Mouse (Mus musculus): ENCODE results near the gene Fh1. TPM values are rescaled to one million over a fixed set of nuclear protein-coding genes. Genes with fewer than 3 reads are reported as not detected.

The Fh1 gene
- polyA plus RNA-seq, 1 experiment, result 36.3 TPM

DNA sequence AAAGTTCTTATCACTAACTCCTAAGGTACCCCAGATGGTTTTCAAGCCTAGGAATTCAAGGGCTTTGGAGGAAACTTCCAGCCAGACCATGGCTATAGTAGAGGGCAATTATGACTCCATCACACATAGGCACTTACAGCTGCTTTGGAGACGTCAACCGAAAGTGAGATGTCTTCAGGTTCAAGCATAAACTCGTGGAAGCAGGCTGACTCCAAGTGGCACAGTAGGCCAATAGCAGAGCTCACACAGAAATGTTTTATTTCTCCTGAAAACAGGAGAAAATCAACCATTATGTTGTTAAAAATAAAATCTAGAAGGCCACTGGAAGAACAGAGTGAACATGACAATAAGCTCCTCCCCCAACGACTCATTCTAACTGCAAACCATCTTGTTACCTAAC lies 42.6 kb downstream of the Fh1 start:
- TF ChIP-seq GATA1 (IDR thresholded peaks at IDR 0.05; ENCODE audit: low read length), result no peak

GRCm38 (mm10) chr1:175580346-175580745 lies 45.1 kb downstream of the Fh1 start:
- no peak for TF ChIP-seq GATA1 (IDR thresholded peaks at IDR 0.05; ENCODE audit: low read length)

DNA sequence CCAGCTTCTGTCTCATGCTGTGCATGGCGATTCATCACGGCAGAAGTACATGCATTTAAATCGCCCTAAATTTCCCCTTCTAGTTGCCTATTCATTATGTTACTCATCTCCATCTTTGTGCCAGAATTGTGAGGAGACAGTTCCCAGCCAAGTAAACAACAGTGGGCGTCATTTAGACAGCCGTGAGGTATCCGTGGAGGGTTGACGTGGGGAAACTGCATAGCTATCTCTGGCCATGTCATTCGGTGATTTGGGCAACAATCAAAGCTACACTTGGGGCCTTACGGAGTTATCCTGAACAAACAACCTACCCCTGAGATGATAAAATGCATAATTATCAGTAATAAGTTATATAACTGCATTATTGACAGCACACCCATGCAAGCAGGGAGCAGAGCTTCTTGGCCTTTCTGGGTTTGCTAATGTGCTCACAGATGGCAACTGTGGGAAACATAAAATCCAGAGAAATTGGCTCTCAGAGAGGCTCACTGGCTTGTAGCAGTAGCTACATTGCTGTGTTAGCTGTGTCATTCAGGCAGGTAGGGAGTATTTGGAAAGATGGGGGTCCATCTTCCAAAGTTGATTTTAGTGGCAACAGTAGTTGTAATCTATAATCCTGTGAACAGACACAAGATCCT lies 45.7 kb downstream of the Fh1 start:
- no peak for TF ChIP-seq GATA1 (IDR thresholded peaks at IDR 0.05; ENCODE audit: low read length)

DNA sequence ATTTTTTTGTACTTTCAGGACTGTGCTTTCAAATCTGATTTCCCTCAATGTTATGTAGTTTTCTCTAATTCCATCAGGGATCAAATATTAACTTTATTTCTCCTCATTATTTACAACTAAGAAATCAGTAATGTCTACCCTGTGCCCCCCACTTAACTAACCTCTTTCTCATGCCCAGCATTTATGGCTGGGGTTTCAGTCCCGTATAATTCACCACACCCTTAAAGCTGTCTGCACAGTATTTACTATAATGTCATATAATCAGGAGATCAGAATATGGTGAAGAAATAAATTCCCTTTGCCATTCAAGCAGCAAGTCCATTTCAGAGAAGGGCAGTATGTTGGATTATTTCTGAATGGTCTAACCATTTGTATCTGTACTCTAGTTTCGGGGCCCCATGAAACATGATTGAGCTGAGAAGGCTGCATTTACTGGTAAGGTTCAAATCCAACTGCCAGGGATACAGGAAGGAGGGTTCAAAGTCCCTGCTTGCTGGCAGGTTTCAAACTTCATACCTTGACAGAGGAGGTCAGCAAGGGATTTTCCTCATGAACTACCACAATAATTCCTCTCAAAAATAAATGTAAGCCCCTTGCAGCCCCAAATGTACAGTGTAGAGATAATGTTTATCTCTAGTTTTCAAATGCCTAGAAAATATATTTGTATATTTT lies 46.9 kb downstream of the Fh1 start:
- TF ChIP-seq GATA1 (IDR thresholded peaks at IDR 0.05; ENCODE audit: low read length), result no peak

GRCm38 (mm10) chr1:175574129-175574528 lies 51.3 kb downstream of the Fh1 start:
- TF ChIP-seq GATA1 (IDR thresholded peaks at IDR 0.05; ENCODE audit: low read length), result no peak

- TF ChIP-seq GATA1 (IDR thresholded peaks at IDR 0.05; ENCODE audit: low read length), result no peak
Observed at GRCm38 (mm10) chr1:175565579-175566103, 59.8 kb downstream of the Fh1 start.

DNA sequence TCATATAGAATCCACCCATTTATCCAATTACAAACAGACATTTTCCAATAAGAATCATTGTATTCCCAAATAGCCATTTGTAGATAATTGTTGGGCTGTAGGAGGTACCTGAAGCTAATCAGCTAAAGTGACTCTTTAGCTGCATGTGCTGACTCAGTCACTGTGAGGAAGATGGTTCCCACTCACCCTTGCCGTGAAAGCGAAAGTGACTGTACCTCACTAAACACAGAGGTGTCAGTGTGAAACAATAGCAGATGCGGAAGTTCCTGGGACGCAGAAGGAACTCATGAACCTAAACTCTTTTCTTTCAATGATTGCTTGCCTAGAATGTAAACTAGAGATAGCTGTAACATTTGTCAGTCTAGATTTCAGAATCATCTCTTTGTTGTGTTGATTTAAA lies 61.1 kb downstream of the Fh1 start:
- TF ChIP-seq GATA1 (IDR thresholded peaks at IDR 0.05; ENCODE audit: low read length), result no peak

DNA sequence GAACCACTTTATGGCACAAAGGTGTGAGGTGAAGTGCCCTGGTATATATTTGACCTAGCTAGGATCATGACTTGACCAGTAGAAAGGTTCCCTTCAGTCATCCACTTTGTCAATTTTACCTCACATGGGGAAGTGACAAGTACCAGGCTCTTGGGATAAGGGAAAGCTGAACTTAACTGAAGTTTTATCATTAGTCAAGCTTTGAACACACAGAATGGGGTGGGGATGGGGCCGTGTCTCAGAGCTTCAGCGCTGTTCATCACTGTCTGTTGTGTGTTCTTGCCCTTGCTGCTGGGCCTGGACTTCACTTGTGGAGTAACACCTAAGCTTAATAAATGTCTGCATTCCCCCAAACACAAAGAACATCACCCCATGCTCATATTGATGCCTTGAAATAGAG lies 63.1 kb downstream of the Fh1 start:
- TF ChIP-seq GATA1 (IDR thresholded peaks at IDR 0.05; ENCODE audit: low read length), result no peak

DNA sequence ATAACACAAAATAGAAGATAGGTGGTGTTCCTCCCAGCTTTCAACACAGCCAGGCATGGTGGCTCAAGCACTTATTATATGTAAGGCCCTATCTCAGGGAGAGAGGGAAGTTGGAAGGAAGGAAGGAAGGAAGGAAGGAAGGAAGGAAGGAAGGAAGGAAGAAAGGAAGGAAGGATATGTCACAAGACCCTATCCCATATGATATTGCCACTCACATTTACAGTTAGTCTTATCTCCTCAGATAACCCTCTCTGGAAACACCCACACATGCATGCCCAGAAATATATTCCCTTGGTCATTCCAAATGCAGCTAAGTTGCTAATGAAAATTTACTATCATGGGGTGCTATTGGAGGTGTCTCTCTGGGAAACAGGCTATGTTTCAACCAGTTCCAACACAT lies 63.6 kb downstream of the Fh1 start:
- no peak for TF ChIP-seq GATA1 (IDR thresholded peaks at IDR 0.05; ENCODE audit: low read length)

GRCm38 (mm10) chr1:175554641-175555040 lies 70.8 kb downstream of the Fh1 start:
- no peak for TF ChIP-seq GATA1 (IDR thresholded peaks at IDR 0.05; ENCODE audit: low read length)

DNA sequence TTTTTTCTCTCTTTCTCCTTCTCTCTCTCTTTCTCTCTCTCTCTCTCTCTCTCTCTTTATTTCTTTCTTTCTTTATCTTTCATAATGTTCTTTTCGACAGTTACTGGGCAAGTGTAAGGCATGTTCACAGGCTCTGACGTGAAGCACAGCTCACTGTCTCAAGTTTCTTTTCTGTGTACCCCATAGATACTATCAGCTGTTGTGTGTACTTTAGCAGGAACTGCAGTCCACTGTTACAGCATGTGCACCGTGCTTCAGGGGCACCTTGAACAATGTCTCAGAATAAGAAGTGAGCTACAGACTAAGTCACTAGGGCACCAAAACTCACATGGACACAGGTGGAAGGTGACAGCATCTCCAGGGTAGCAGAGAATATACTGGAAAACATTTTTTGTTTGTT lies 73.0 kb downstream of the Fh1 start:
- no peak for TF ChIP-seq GATA1 (IDR thresholded peaks at IDR 0.05; ENCODE audit: low read length)

DNA sequence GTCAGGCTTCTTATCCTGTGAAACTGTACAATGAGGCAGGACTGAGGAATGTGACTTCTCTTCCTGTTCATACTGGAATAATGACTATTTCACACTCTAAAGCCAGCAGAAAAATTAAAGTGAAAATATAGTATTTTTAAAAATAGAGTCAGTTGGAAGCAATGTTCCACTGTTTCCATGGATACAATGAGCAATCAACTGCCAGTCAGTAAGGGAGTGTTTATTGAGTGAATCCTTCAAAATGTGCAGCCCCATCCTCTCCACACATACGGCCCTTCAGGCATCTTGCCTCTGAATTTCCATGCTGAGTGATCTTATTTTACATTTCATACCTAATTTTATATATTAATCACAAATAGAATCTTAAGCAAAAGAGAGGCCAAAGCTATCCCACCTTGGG lies 74.8 kb downstream of the Fh1 start:
- TF ChIP-seq GATA1 (IDR thresholded peaks at IDR 0.05; ENCODE audit: low read length), result no peak

Other genes starting within 250 kb of the Fh1 start
- not detected in 2 replicates for gene Rgs7, start 133.1 kb downstream of the Fh1 start, polyA plus RNA-seq (2012)
- not detected in 2 replicates for gene Kmo, start 5.3 kb downstream of the Fh1 start, polyA plus RNA-seq (2012)
- gene Opn3, start 67.1 kb upstream of the Fh1 start, polyA plus RNA-seq (2012), result 0.85 and 1.5 TPM in 2 replicates
- 20.3 and 20.5 TPM in 2 replicates for gene Chml, start 67.3 kb upstream of the Fh1 start, polyA plus RNA-seq (2012)
- gene Wdr64, start 73.0 kb upstream of the Fh1 start, polyA plus RNA-seq (2012), result not detected in 2 replicates